Mouse (Mus musculus): ENCODE measurements around the gene Mast4.
"Not testable (repeated sequence)": the region's sequence is repeated elsewhere in the genome, so short reads cannot be mapped to it uniquely, and the experiment has no call there.

- TF ChIP-seq CTCF (IDR thresholded peaks at IDR 0.05; ENCODE audit: low read depth, low read length); POLR2A (IDR thresholded peaks at IDR 0.05; ENCODE audit: extremely low read depth, insufficient read depth, low read length): not testable (repeated sequence)
Observed at GRCm38 (mm10) chr13:103357415-103357814, 23.1 kb upstream of the Mast4 start.
